Mouse (Mus musculus) liver, embryonic 14.5 days (tissue): ENCODE measurements at regions not wholly inside any gene's neighbourhood (a gene's known extent, or its start where the extent isn't known, plus 50 kb on each side); places are given as distances from the start of the nearest gene placed in this dataset.

Source experiments
- CTCF ChIP-seq: IDR thresholded peaks from 2 replicates; pipeline ENCODE4 v1.5.1; 2016; ENCODE audit warnings: antibody characterized with exemption, low read depth, control low read depth
- EP300 ChIP-seq: IDR thresholded peaks from 2 replicates; pipeline ENCODE4 v1.6.1; 2016; ENCODE audit warnings: antibody characterized with exemption, low read depth

- no peak for TF ChIP-seq CTCF
- no peak for TF ChIP-seq EP300
Observed at GRCm38 (mm10) chr13:41701829-41702231, 96.1 kb downstream of the Tmem170b start.
